Mouse (Mus musculus) hindbrain, embryonic 11.5 days (tissue): ENCODE measurements around the gene Pom121l2. TPM values are rescaled to one million over a fixed set of nuclear protein-coding genes. Genes with fewer than 3 reads are reported as not detected.

ENCODE experiments used
- ATAC-seq: fragments of 200-750 bp; cut with Nextera tagmentation; 2 replicates; pipeline ENCODE4 v1.8.0; 2017; ENCODE audit warnings: mild to moderate bottlenecking, moderate TSS enrichment, moderate library complexity; ENCODE audit not compliant: low FRiP score
- DNase-seq: peaks from one replicate; pipeline ENCODE4 v3.0.0-alpha.2; 2015; ENCODE audit warnings: low spot score
- H3K27ac ChIP-seq: fragments of 300-500 bp; sonication (generic); 2 replicates; pipeline ENCODE4 v1.5.1; 2014; ENCODE audit warnings: mild to moderate bottlenecking, low read depth, low read length
- H3K27me3 ChIP-seq: fragments of 300-500 bp; sonication (generic); 2 replicates; pipeline ENCODE4 v1.6.1; 2014; ENCODE audit warnings: mild to moderate bottlenecking, low read length, moderate library complexity, mixed read lengths; ENCODE audit not compliant: control insufficient read depth, insufficient read depth
- H3K36me3 ChIP-seq: fragments of 300-500 bp; sonication (generic); 2 replicates; pipeline ENCODE4 v1.6.1; 2014; ENCODE audit warnings: mild to moderate bottlenecking, low read length, moderate library complexity, mixed read lengths; ENCODE audit not compliant: control insufficient read depth, insufficient read depth
- H3K4me1 ChIP-seq: fragments of 300-500 bp; sonication (generic); replicated peaks from 2 replicates; pipeline ENCODE4 v1.6.1; 2014; ENCODE audit warnings: low read length, mixed read lengths; ENCODE audit not compliant: control insufficient read depth, insufficient read depth
- H3K4me2 ChIP-seq: fragments of 300-500 bp; sonication (generic); replicated peaks from 2 replicates; pipeline ENCODE4 v1.6.1; 2014; ENCODE audit warnings: mild to moderate bottlenecking, low read depth, low read length
- H3K4me3 ChIP-seq: fragments of 300-500 bp; sonication (generic); 2 replicates; pipeline ENCODE4 v1.5.1; 2014; ENCODE audit warnings: low read depth, low read length
- H3K9ac ChIP-seq: fragments of 300-500 bp; sonication (generic); 2 replicates; pipeline ENCODE4 v1.6.1; 2014; ENCODE audit warnings: low read depth, low read length
- H3K9me3 ChIP-seq: fragments of 300-500 bp; sonication (generic); 2 replicates; pipeline ENCODE4 v1.6.1; 2016; ENCODE audit warnings: low read length; ENCODE audit not compliant: control insufficient read depth
- WGBS: fragments of 180-500 bp; shearing (Covaris S2); extraction: QIAGEN DNeasy Blood & Tissue Kit; methylation state at CpG from one replicate; pipeline ENCODE4 v1.1.7; 2014; 5-methylcytosine and 5-hydroxymethylcytosine counted together
- polyA plus RNA-seq: library from polyadenylated mRNA; unstranded; fragments of >200 nt; fragmentation: Nextera tagmentation; extraction: Ambion mirVana; gene quantifications from 2 replicates; pipeline ENCODE4 v1.2.1, GENCODE M21; 2014

Pom121l2 gene
- polyA plus RNA-seq, result 0.11 TPM in 2 replicates

GRCm38 (mm10) chr13:21980981-21981802, at the start of gene Pom121l2:
Pom121l2 (plus strand) TSS chr13:21981194.
- Histone ChIP-seq H3K4me1 (0 out of 2 replicates have a peak, but pooled peaks cover 2% of the 10 kb centered on the region), H3K4me2 (peak within 1 kb of the TSS; percentile 98), H3K27me3 (peaks cover 36% of the 10 kb centered on the region), H3K36me3 (no peaks in the 10 kb centered on the region), H3K27ac (no peak within 1 kb of the TSS), H3K9ac (peak within 1 kb of the TSS; percentile 61), H3K9me3 (no peaks in the 10 kb centered on the region), H3K4me3 (peak within 1 kb of the TSS; percentile 52)
- WGBS, result under 1% methylated on average over 54 of the region's 58 CpGs
- DNase-seq (peak; percentile 63), ATAC-seq (peak; percentile 66)

GRCm38 (mm10) chr13:21931740-21932139, 49.3 kb upstream of the Pom121l2 start:
- no peak overlapping the region for H3K4me3 ChIP-seq
- H3K4me2 ChIP-seq, result no peak overlapping the region
- no peak overlapping the region for H3K27ac ChIP-seq
- 44% methylated on average over 6 of the region's 6 CpGs for WGBS
- H3K9me3 ChIP-seq, result no peaks in the 10 kb centered on the region
- H3K36me3 ChIP-seq, result no peaks in the 10 kb centered on the region
- no peak overlapping the region for H3K9ac ChIP-seq
- no peaks in the 10 kb centered on the region for H3K27me3 ChIP-seq
- no peak for DNase-seq
- no peaks in the 10 kb centered on the region for H3K4me1 ChIP-seq
- ATAC-seq, result no peak

GRCm38 (mm10) chr13:21933626-21934548, 47.1 kb upstream of the Pom121l2 start:
- Histone ChIP-seq H3K4me3 (no peak overlapping the region; the same call in 1 of the 2 replicates), H3K4me2 (0 out of 2 replicates have a peak overlapping the region, but pooled peaks have one; percentile 13), H3K9ac (no peak overlapping the region), H3K4me1 (no peaks in the 10 kb centered on the region), H3K9me3 (no peaks in the 10 kb centered on the region), H3K36me3 (no peaks in the 10 kb centered on the region), H3K27me3 (no peaks in the 10 kb centered on the region), H3K27ac (no peak overlapping the region)
- 7% methylated on average over 28 of the region's 28 CpGs for WGBS
- DNase-seq (peak; percentile 65), ATAC-seq (no peak)

- Histone ChIP-seq H3K9ac (no peak overlapping the region), H3K27ac (no peak overlapping the region), H3K4me3 (no peak overlapping the region), H3K4me1 (no peaks in the 10 kb centered on the region), H3K27me3 (no peaks in the 10 kb centered on the region), H3K36me3 (no peaks in the 10 kb centered on the region), H3K4me2 (no peak overlapping the region), H3K9me3 (no peaks in the 10 kb centered on the region)
- WGBS, result 11% methylated on average over 17 of the region's 17 CpGs
- DNase-seq, result peak; percentile 78
- ATAC-seq, result no peak
These were observed 45.8 kb upstream of the Pom121l2 start for GRCm38 (mm10) chr13:21934982-21935791.

GRCm38 (mm10) chr13:21935833-21936232, 45.2 kb upstream of the Pom121l2 start:
- Histone ChIP-seq H3K4me3 (no peak overlapping the region), H3K27me3 (no peaks in the 10 kb centered on the region), H3K36me3 (no peaks in the 10 kb centered on the region), H3K27ac (no peak overlapping the region), H3K4me1 (no peaks in the 10 kb centered on the region), H3K4me2 (no peak overlapping the region), H3K9ac (no peak overlapping the region), H3K9me3 (no peaks in the 10 kb centered on the region)
- no peak for ATAC-seq
- no peak for DNase-seq
- 5% methylated on average over 7 of the region's 7 CpGs for whole genome bisulfite sequencing

- Histone ChIP-seq H3K36me3 (no peaks in the 10 kb centered on the region), H3K27me3 (no peaks in the 10 kb centered on the region), H3K4me1 (no peaks in the 10 kb centered on the region), H3K9me3 (no peaks in the 10 kb centered on the region), H3K4me3 (peak overlapping the region; percentile 22), H3K27ac (no peak overlapping the region), H3K4me2 (0 out of 2 replicates have a peak overlapping the region, but pooled peaks have one; percentile 18), H3K9ac (no peak overlapping the region)
- DNase-seq (peak; percentile 67), ATAC-seq (no peak)
- WGBS, result 2% methylated on average over 17 of the region's 17 CpGs
These were observed 44.0 kb upstream of the Pom121l2 start for GRCm38 (mm10) chr13:21936968-21937367.

- no peaks in the 10 kb centered on the region for H3K4me1 ChIP-seq
- H3K9me3 ChIP-seq, result no peaks in the 10 kb centered on the region
- H3K27me3 ChIP-seq, result no peaks in the 10 kb centered on the region
- peak overlapping the region; percentile 48 for H3K4me3 ChIP-seq
- under 1% methylated on average over 19 of the region's 19 CpGs for WGBS
- no peak overlapping the region for H3K27ac ChIP-seq
- ATAC-seq (peak; percentile 75), DNase-seq (peak; percentile 94)
- peak overlapping the region; percentile 43 for H3K4me2 ChIP-seq
- peak overlapping the region; percentile 41 for H3K9ac ChIP-seq
- H3K36me3 ChIP-seq, result no peaks in the 10 kb centered on the region
These were observed 40.8 kb upstream of the Pom121l2 start for GRCm38 (mm10) chr13:21940213-21940612.

- under 1% methylated on average over 16 of the region's 16 CpGs for WGBS
- Histone ChIP-seq H3K4me3 (peak overlapping the region; percentile 48), H3K9me3 (no peaks in the 10 kb centered on the region), H3K9ac (no peak overlapping the region; the same call in 1 of the 2 replicates), H3K27me3 (no peaks in the 10 kb centered on the region), H3K36me3 (no peaks in the 10 kb centered on the region), H3K4me1 (no peaks in the 10 kb centered on the region), H3K4me2 (peak overlapping the region; percentile 43), H3K27ac (no peak overlapping the region)
- DNase-seq (peak; percentile 77), ATAC-seq (peak; percentile 46; the same call in 1 of the 2 replicates)
These were observed 40.1 kb upstream of the Pom121l2 start for GRCm38 (mm10) chr13:21940811-21941321.
